31 mouse cellular contexts compared by ENCODE assay signal in the genomic region with DNA sequence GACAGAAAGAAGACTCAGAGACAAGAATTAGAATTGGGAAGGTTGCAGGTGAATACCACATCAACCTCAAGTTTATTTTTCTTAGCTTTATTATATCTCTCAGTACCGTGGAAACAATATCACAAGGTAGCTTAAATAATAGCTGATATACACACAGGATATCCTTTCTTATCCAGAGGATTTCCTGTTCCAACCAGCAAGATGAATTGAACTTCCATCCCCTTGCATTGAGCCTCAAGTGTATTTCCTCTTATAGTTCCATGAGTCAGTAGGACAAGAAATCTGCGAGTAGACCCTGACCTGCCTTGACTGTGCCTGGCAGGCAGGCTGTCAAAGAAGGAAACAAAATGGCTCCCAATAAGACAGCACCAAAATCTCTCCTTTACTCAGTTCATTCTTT. TPM values are rescaled to one million over a fixed set of nuclear protein-coding genes. Genes with fewer than 3 reads are reported as not detected.
DNase-seq lines count a peak whose midpoint lies in the region; ATAC-seq and TF ChIP-seq lines count a peak whose summit lies in the region.
"Had no signal": no experiment of that assay in that cellular context is flagged by ENCODE, and none has a peak within 500 bp of the region (broad histone marks: within the 10 kb centered on the region; RNA-seq: fewer than 3 reads in every experiment).

No protein-coding gene starts in this region.

- H3K4me3 ChIP-seq in kidney, adult 2 months (ENCODE audit: insufficient read depth, low read depth, low read length) = no peak overlapping the region
- no peak overlapping the region for H3K4me3 ChIP-seq in midbrain, embryonic 11.5 days (ENCODE audit: low read depth, low read length)
- H3K4me3 ChIP-seq in midbrain, embryonic 14.5 days (replicated peaks; ENCODE audit: low read depth, low read length) = no peak overlapping the region
- H3K4me3 ChIP-seq: embryonic facial prominence, embryonic 10.5 days; embryonic facial prominence, embryonic 13.5 days; erythroblast, embryonic 14.5 days; forebrain, embryonic 12.5 days; forebrain, embryonic 15.5 days; heart, adult 2 months; heart, embryonic 10.5 days; heart, embryonic 13.5 days had no signal

- 82% methylated on average over 2 of the region's 2 CpGs for WGBS in kidney, adult 2 months
- 86% methylated on average over 2 of the region's 2 CpGs for WGBS in midbrain, embryonic 11.5 days
- WGBS in midbrain, embryonic 14.5 days = 91% methylated on average over 2 of the region's 2 CpGs

- no peaks in the 10 kb centered on the region for H3K9me3 ChIP-seq in midbrain, embryonic 11.5 days (ENCODE audit: control insufficient read depth, low read length)
- H3K9me3 ChIP-seq in midbrain, embryonic 14.5 days (ENCODE audit: control insufficient read depth, low read length) = no peaks in the 10 kb centered on the region
- H3K9me3 ChIP-seq: embryonic facial prominence, embryonic 10.5 days; embryonic facial prominence, embryonic 13.5 days; forebrain, embryonic 12.5 days; forebrain, embryonic 15.5 days; heart, embryonic 10.5 days; heart, embryonic 13.5 days had no signal

- H3K27ac ChIP-seq in kidney, adult 2 months (ENCODE audit: insufficient read depth, low read depth, low read length) = no peak overlapping the region
- H3K27ac ChIP-seq in midbrain, embryonic 11.5 days (ENCODE audit: low read depth, low read length) = no peak overlapping the region
- no peak overlapping the region for H3K27ac ChIP-seq in midbrain, embryonic 14.5 days (replicated peaks; ENCODE audit: low read depth, low read length)
- H3K27ac ChIP-seq: embryonic facial prominence, embryonic 10.5 days; embryonic facial prominence, embryonic 13.5 days; forebrain, embryonic 12.5 days; forebrain, embryonic 15.5 days; heart, adult 2 months; heart, embryonic 10.5 days; heart, embryonic 13.5 days; hindbrain, embryonic 14.5 days; hindbrain, postnatal 0 days had no signal

- ATAC-seq in midbrain, embryonic 11.5 days (ENCODE audit: low FRiP score) = no peak
- no peak for ATAC-seq in midbrain, embryonic 14.5 days (ENCODE audit: low FRiP score, low TSS enrichment)
- ATAC-seq: forebrain, embryonic 15.5 days; hindbrain, postnatal 0 days; Patski had no signal

- no peak for TF ChIP-seq POLR2A in kidney, adult 2 months (IDR thresholded peaks at IDR 0.05; ENCODE audit: low read depth, low read length)

- no peaks in the 10 kb centered on the region for H3K27me3 ChIP-seq in kidney, adult 2 months (replicated peaks; ENCODE audit: control insufficient read depth, insufficient read depth, low read length)
- no peaks in the 10 kb centered on the region for H3K27me3 ChIP-seq in midbrain, embryonic 11.5 days (ENCODE audit: control insufficient read depth, insufficient read depth, low read length)
- H3K27me3 ChIP-seq in midbrain, embryonic 14.5 days (ENCODE audit: control insufficient read depth, insufficient read depth, low read length) = no peaks in the 10 kb centered on the region
- H3K27me3 ChIP-seq: embryonic facial prominence, embryonic 13.5 days; forebrain, embryonic 12.5 days; forebrain, embryonic 15.5 days; heart, embryonic 13.5 days; Patski had no signal

- no peaks in the 10 kb centered on the region for H3K36me3 ChIP-seq in kidney, adult 2 months (ENCODE audit: control insufficient read depth, insufficient read depth, low read length)
- no peaks in the 10 kb centered on the region for H3K36me3 ChIP-seq in midbrain, embryonic 11.5 days (ENCODE audit: control insufficient read depth, insufficient read depth, low read length)
- no peaks in the 10 kb centered on the region for H3K36me3 ChIP-seq in midbrain, embryonic 14.5 days (ENCODE audit: control insufficient read depth, insufficient read depth, low read length)
- H3K36me3 ChIP-seq: embryonic facial prominence, embryonic 10.5 days; embryonic facial prominence, embryonic 13.5 days; forebrain, embryonic 12.5 days; forebrain, embryonic 15.5 days had no signal

- H3K4me1 ChIP-seq in kidney, adult 2 months (ENCODE audit: control insufficient read depth, insufficient read depth, low read length) = no peaks in the 10 kb centered on the region
- H3K4me1 ChIP-seq in midbrain, embryonic 11.5 days (ENCODE audit: control insufficient read depth, insufficient read depth, low read length) = no peaks in the 10 kb centered on the region
- H3K4me1 ChIP-seq in midbrain, embryonic 14.5 days (ENCODE audit: control insufficient read depth, insufficient read depth, low read length) = no peaks in the 10 kb centered on the region
- H3K4me1 ChIP-seq: embryonic facial prominence, embryonic 10.5 days; embryonic facial prominence, embryonic 13.5 days; forebrain, embryonic 12.5 days; forebrain, embryonic 15.5 days had no signal

- no peak for TF ChIP-seq CTCF in kidney, adult 2 months (conservative IDR thresholded peaks at IDR 0.05; ENCODE audit: insufficient read depth, insufficient read length, low read depth, low read length)

- no peak overlapping the region for H3K4me2 ChIP-seq in midbrain, embryonic 11.5 days
- H3K4me2 ChIP-seq in midbrain, embryonic 14.5 days (ENCODE audit: low read length) = no peak overlapping the region
- H3K4me2 ChIP-seq: embryonic facial prominence, embryonic 13.5 days; forebrain, embryonic 12.5 days; forebrain, embryonic 15.5 days; heart, embryonic 13.5 days; hindbrain, embryonic 14.5 days had no signal

- no peak overlapping the region for H3K9ac ChIP-seq in midbrain, embryonic 11.5 days (ENCODE audit: low read length)
- H3K9ac ChIP-seq in midbrain, embryonic 14.5 days (replicated peaks; ENCODE audit: low read length) = no peak overlapping the region
- H3K9ac ChIP-seq: embryonic facial prominence, embryonic 13.5 days; forebrain, embryonic 12.5 days; forebrain, embryonic 15.5 days; heart, embryonic 13.5 days; hindbrain, embryonic 14.5 days had no signal

- DNase-seq in kidney, adult 2 months = peak; percentile 10
- DNase-seq in kidney, adult 8-10 months = no peak
- DNase-seq in midbrain, embryonic 11.5 days (ENCODE audit: low spot score, missing footprints) = peak; percentile 21
- DNase-seq in midbrain, embryonic 14.5 days = no peak
- peak; percentile 42 for DNase-seq in induced T-regulatory cell, adult 2 months (ENCODE audit: low read depth)
- DNase-seq in Muller cell, postnatal 12 days (ENCODE audit: inconsistent ontology term) = no peak
- DNase-seq in adrenal gland, postnatal 4 days (ENCODE audit: low spot score in 2 of 2) = no peak
- no peak for DNase-seq in ovary, postnatal 14 days (ENCODE audit: low spot score)
- DNase-seq: adrenal gland, adult 2 months; adrenal gland, postnatal 14 days; cerebellum, adult 11-12 months; cerebellum, adult 8-10 months; cerebellum, postnatal 10 days; cerebellum, postnatal 36 days; embryo, embryonic 11 days; gastrocnemius, postnatal 10 days; gastrocnemius, postnatal 36 days; heart, adult 2 months; heart, postnatal 14 days; heart, postnatal 4 days had no signal

RNA-seq across cellular contexts. Expression of a gene that starts 23.6 kb away (rescaled TPM):
- 3.6 and 5.4 TPM in 2 replicates for polyA plus RNA-seq in kidney, adult 2 months (2012; rRNA removed)
- 1.2 and 1.3 TPM in 2 replicates for polyA plus RNA-seq in midbrain, embryonic 11.5 days (2014; fragmentation: Nextera tagmentation; extraction: Ambion mirVana)
- 0.28 and 3.4 TPM in 2 replicates for polyA plus RNA-seq in midbrain, embryonic 14.5 days (2014; fragmentation: Nextera tagmentation; extraction: Ambion mirVana)
- 10 to 100 TPM in 1 of 2 experiments, 1 to 10 TPM in 1; 9.5 to 10.7 TPM for total RNA-seq in adrenal gland, postnatal 4 days (2021)

RNA-seq across cellular contexts. Expression of a gene that starts 23.6 kb away (rescaled TPM):
- polyA plus RNA-seq in kidney, adult 2 months (2012; rRNA removed) = 0.56 and 1.2 TPM in 2 replicates
- 0.19 and 0.26 TPM in 2 replicates for polyA plus RNA-seq in midbrain, embryonic 11.5 days (2014; fragmentation: Nextera tagmentation; extraction: Ambion mirVana)
- polyA plus RNA-seq in midbrain, embryonic 14.5 days (2014; fragmentation: Nextera tagmentation; extraction: Ambion mirVana) = 0.76 TPM in 1 of 2 replicates, not detected in the other
- total RNA-seq in adrenal gland, postnatal 4 days (2021) = under 1 TPM; 0.54 to 0.87 TPM
- total RNA-seq: granulocyte monocyte progenitor cell, adult 5-6 weeks had no signal
- polyA plus RNA-seq: embryonic facial prominence, embryonic 13.5 days had no signal

RNA-seq across cellular contexts. Expression of a gene that starts 23.6 kb away (rescaled TPM):
- 7.9 and 10.1 TPM in 2 replicates for polyA plus RNA-seq in kidney, adult 2 months (2012; rRNA removed)
- 0.15 and 0.40 TPM in 2 replicates for polyA plus RNA-seq in midbrain, embryonic 11.5 days (2014; fragmentation: Nextera tagmentation; extraction: Ambion mirVana)
- polyA plus RNA-seq in midbrain, embryonic 14.5 days (2014; fragmentation: Nextera tagmentation; extraction: Ambion mirVana) = 0.15 and 3.4 TPM in 2 replicates
- 1 to 10 TPM; 6.0 to 6.8 TPM for total RNA-seq in adrenal gland, postnatal 4 days (2021)
- total RNA-seq: granulocyte monocyte progenitor cell, adult 5-6 weeks had no signal

Comparison
In these comparisons a context has a peak if more than half of its experiments do, and no peak if none do; other contexts are left out.
1. DNase-seq: peak in kidney, adult 2 months (single experiment), midbrain, embryonic 11.5 days (single experiment) and induced T-regulatory cell, adult 2 months (single experiment); none in kidney, adult 8-10 months (0 of 2), midbrain, embryonic 14.5 days (single experiment), Muller cell, postnatal 12 days (single experiment), adrenal gland, postnatal 4 days (0 of 2) and ovary, postnatal 14 days (single experiment).